Mouse (Mus musculus): ENCODE measurements around the gene Olfr152.

The Olfr152 gene

DNA sequence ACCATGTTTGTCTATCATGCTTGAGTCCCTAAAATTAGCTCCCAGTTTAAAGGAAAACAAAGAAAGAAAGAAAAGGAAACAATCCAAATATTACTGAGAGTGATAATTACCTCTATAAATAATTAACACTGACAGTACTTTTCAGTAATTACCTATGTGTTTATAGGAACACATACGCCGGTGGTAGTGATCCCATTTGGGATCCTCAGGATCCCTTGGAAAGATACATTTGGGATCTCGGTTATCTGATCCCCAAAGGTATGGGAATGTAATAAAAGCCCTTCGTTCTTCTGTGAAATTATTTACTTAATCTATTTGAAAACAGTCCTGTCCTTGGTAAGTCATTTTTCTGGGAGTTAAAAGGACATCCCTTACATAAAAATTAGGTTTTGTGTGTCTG is at the start of gene Olfr152:
Gene Olfr152, plus strand, starts transcription at position 301 of the 400 bp plus-strand sequence.
- no peak for DNase-seq

DNA sequence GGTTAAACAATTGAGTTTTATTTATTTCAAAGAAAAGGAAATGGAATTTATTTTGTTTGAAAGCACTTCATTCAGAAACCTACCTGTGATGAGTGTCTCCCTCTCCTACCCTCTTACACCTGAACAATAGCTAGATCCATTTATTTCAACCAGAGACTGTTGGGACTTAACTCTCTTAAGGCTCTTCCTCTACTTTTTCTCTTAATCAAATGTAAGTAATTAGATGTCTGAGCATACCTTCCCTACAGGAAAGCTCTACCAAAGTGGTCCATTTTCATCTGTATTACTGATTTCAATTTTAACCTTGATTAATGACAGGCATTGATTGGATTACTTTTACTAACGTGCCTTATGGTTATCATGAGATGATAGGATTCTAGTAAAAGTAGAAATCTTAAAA is 39.4 kb upstream of the Olfr152 start, which contains the start of gene Olfr1138:
Gene Olfr1138, minus strand, starts transcription at position 101 of the 400 bp plus-strand sequence.
- DNase-seq, result no peak

DNA sequence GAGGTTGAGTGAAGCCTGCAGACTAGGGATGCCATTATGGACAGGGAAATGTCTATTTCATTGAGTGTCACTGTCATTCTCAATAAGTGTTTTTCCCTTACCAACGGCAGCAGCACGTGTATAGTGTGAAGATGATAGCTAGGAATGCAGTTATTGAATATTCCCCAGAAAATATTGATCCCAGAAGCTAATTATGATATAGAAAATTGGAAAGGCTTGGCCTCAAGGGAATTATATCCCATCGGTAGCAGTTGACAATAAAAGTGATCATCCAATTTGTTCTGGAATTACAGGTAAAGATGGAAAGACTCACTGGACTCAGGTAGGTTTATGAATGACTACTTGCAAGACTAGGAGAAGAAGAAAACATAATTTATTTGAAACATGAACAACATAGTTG is 35.8 kb upstream of the Olfr152 start, which contains the start of gene Olfr1140:
Gene Olfr1140, plus strand, starts transcription at position 301 of the 400 bp plus-strand sequence.
- DNase-seq, result no peak

DNA sequence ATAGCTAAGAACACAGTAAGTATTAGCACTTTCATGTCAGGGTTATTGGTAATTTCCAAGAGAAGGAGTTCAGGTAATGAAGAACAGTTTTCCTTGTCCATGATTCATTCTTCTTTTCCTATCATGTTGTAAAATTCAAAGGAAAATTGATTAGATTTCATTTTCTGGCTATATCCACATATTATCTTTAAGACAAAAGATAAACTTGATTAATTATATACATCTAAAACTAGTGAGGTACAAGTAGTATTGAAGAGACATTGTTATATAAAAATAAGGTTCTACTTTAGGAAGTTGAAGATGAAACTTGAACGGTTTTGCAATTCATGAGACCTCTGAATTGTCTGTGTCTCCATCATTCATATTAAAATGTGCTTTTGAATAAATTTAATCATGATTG is 25.4 kb upstream of the Olfr152 start, which contains the start of gene Olfr1141:
Gene Olfr1141, minus strand, starts transcription at position 101 of the 400 bp plus-strand sequence.
- DNase-seq, result no peak

DNA sequence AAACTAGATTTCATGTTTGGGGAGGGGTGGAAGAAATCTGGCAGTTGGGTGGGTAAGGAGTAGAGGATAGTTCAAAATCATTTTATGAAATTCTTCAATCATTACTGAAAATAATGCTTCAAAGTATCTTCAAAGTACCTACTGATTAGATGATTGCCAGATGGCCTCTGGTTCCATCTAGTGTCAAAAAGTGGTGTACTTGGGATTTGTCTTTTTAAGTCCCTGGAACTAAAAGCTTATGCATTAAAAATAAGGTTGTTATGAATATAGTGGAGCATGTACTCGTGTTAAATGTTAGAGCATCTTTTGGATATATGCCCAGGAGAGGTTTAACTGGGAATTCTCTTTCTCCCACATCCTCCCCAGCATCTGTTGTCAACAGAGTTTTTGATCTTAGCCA is 3.1 kb upstream of the Olfr152 start:
- DNase-seq, result no peak

DNA sequence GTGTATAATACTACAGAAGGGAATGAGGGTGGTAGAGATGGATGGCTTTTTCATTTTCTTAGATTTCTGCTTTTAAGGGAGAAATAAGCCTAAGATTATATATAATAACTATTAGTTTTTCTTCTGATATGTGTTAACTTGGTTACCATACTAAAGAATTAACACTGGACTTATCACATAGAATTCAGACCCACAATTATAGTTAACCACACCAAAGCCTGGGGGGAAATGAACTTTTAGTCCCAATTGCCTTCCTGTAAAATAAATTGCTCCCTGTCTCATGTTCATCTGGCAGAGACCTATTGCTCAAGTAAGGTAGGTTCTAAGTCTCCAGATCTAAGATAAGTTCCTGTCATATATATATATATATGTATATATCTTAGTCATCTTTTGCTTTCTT is 21.0 kb downstream of the Olfr152 start, which contains the start of gene Olfr1143:
Gene Olfr1143, plus strand, starts transcription at position 301 of the 400 bp plus-strand sequence.
- no peak for DNase-seq

DNA sequence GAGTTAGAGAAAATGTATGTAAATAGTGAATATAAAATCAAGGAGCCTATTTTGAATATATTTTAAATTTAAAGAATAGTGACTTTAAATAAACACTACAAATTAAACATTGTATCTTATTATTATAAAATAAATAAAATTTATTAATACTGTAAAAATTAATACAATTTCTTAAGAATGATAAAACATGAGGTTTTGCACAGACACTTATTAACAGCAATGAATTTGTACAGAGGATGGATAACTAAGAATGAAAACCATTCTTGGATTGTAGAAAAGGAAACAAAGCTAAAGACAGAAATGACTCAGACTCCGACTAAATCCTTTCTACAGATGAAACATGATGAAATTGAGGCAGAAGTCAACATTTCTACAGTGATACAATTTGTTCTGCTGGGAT is 30.2 kb downstream of the Olfr152 start, which contains the start of gene Olfr1145:
Gene Olfr1145, plus strand, starts transcription at position 301 of the 400 bp plus-strand sequence.
- DNase-seq, result no peak

DNA sequence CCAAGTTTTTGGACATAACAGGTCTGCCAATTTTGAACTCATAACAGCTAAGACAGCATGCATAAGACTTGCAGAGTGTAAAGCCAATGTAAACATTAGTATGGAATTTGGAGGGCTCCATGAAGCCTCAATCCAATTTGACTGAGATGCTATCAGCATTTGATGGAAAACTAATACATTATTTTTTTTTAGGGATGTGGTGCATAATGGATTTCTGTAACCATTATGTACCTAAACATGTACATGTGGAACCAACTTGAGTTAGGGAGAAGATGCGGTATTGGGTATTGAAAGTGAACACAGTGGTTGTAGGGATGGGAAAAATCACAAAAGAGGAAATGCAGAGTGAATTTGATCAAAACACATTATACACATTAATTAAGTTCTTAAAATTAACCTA is 51.0 kb downstream of the Olfr152 start, which contains the start of gene Olfr1148:
Gene Olfr1148, plus strand, starts transcription at position 301 of the 400 bp plus-strand sequence.
- no peak for DNase-seq

Data from thymus, postnatal 4 days (tissue).